Mouse (Mus musculus) liver, embryonic 11.5 days (tissue): Measurements from ENCODE around the gene Gpr61. TPM values are rescaled to one million over a fixed set of nuclear protein-coding genes. Genes with fewer than 3 reads are reported as not detected.
A peak's percentile ranks its signal among the peaks of the same experiment; 100 is the strongest.

Source experiments
- ATAC-seq: fragments of 200-750 bp; cut with Nextera tagmentation; replicated peaks from 2 replicates; pipeline ENCODE4 v1.8.0; 2017; ENCODE audit warnings: moderate number of reproducible peaks, mild to moderate bottlenecking, moderate TSS enrichment, moderate library complexity; ENCODE audit not compliant: low FRiP score
- DNase-seq: peaks from one replicate; pipeline ENCODE4 v3.0.0-alpha.2; 2017; ENCODE audit warnings: low spot score
- H3K27ac ChIP-seq: fragments of 300-500 bp; sonication (generic); 2 replicates; pipeline ENCODE4 v1.5.1; 2014; ENCODE audit warnings: mild to moderate bottlenecking, low read depth, low read length, control low read depth
- H3K27me3 ChIP-seq: fragments of 300-500 bp; sonication (generic); replicated peaks from 2 replicates; pipeline ENCODE4 v1.6.1; 2014; ENCODE audit warnings: low read length, mixed read lengths; ENCODE audit not compliant: control insufficient read depth, insufficient read depth
- H3K36me3 ChIP-seq: fragments of 300-500 bp; sonication (generic); 2 replicates; pipeline ENCODE4 v1.6.1; 2014; ENCODE audit warnings: mild to moderate bottlenecking, low read length, moderate library complexity, mixed read lengths; ENCODE audit not compliant: control insufficient read depth, insufficient read depth
- H3K4me1 ChIP-seq: fragments of 300-500 bp; sonication (generic); replicated peaks from 2 replicates; pipeline ENCODE4 v1.6.1; 2014; ENCODE audit warnings: low read length, mixed read lengths; ENCODE audit not compliant: control insufficient read depth, insufficient read depth
- H3K4me2 ChIP-seq: fragments of 300-500 bp; sonication (generic); 2 replicates; pipeline ENCODE4 v1.6.1; 2014; ENCODE audit warnings: mild to moderate bottlenecking, control low read depth, moderate library complexity
- H3K4me3 ChIP-seq: fragments of 300-500 bp; sonication (generic); 2 replicates; pipeline ENCODE4 v1.5.1; 2014; ENCODE audit warnings: low read depth, low read length, control low read depth
- H3K9ac ChIP-seq: fragments of 300-500 bp; sonication (generic); 2 replicates; pipeline ENCODE4 v1.6.1; 2014; ENCODE audit warnings: low read depth, low read length, control low read depth
- H3K9me3 ChIP-seq: fragments of 300-500 bp; sonication (generic); 2 replicates; pipeline ENCODE4 v1.6.1; 2016; ENCODE audit warnings: low read length, inconsistent platforms, mixed read lengths; ENCODE audit not compliant: control insufficient read depth
- WGBS: fragments of 180-500 bp; shearing (Covaris S2); extraction: QIAGEN DNeasy Blood & Tissue Kit; methylation state at CpG from one replicate; pipeline ENCODE4 v1.1.7; 2014; 5-methylcytosine and 5-hydroxymethylcytosine counted together
- polyA plus RNA-seq: library from polyadenylated mRNA; unstranded; fragments of >200 nt; fragmentation: Nextera tagmentation; extraction: Ambion mirVana; gene quantifications from 2 replicates; pipeline ENCODE4 v1.2.1, GENCODE M21; 2014

The Gpr61 gene
- 0.07 TPM in 1 of 2 replicates, not detected in the other for polyA plus RNA-seq

DNA sequence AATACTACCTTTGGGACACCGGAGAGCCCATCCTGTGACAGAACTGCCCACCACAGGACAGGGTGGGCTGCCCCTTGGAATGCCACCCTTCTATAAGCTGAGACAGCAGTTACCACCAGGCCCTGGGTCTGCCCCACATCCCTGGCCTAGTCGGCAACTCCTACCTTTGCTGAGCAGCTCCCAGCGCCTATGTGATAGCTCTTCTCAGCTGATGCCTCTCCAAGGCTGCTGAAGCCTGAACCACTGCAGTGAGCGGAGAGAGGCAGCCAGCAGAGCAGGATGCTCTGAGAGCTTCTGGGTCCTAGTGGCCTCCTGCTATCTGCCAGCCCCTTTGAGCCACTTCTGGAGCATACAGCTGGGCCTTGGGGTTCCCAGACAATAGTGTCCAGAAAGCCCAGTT is at the start of gene Gpr61:
Gene Gpr61 (minus strand): TSS at position 227 of the 400 bp plus-strand sequence.
- H3K27ac ChIP-seq, result no peak within 1 kb of the TSS
- 52% methylated on average over 4 of the region's 4 CpGs for WGBS
- H3K9me3 ChIP-seq, result no peaks in the 10 kb centered on the region
- H3K4me3 ChIP-seq, result no peak within 1 kb of the TSS
- no peaks in the 10 kb centered on the region for H3K36me3 ChIP-seq
- DNase-seq (no peak), ATAC-seq (no peak)
- H3K4me1 ChIP-seq, result no peaks in the 10 kb centered on the region
- H3K4me2 ChIP-seq, result no peak within 1 kb of the TSS
- H3K9ac ChIP-seq, result no peak within 1 kb of the TSS
- no peaks in the 10 kb centered on the region for H3K27me3 ChIP-seq

DNA sequence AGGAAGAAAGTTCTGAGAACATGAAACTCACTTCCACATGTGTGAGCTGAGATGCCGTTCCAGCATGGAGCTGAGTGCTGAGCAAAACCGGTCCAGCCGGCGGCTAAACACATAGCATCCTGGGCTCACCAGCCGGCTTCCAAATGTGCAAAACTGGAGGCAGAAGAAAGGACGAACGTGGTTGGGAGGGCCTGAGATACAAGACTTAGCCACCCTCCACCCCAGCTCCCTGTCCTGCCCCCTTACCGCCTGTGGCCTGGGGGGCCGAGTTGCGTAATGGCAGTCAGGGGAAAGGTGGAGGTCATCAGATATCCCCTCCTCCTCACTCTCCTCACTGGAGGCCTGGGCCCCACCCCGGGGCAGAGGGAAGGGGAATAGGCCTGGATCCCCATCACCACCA is 49.8 kb upstream of the Gpr61 start:
- Histone ChIP-seq H3K9me3 (no peaks in the 10 kb centered on the region), H3K27ac (no peak overlapping the region), H3K4me2 (no peak overlapping the region), H3K9ac (no peak overlapping the region), H3K4me1 (peaks cover 28% of the 10 kb centered on the region), H3K4me3 (no peak overlapping the region), H3K27me3 (no peaks in the 10 kb centered on the region), H3K36me3 (peaks cover 26% of the 10 kb centered on the region)
- DNase-seq, result no peak
- no peak for ATAC-seq
- WGBS, result 77% methylated on average over 11 of the region's 11 CpGs

DNA sequence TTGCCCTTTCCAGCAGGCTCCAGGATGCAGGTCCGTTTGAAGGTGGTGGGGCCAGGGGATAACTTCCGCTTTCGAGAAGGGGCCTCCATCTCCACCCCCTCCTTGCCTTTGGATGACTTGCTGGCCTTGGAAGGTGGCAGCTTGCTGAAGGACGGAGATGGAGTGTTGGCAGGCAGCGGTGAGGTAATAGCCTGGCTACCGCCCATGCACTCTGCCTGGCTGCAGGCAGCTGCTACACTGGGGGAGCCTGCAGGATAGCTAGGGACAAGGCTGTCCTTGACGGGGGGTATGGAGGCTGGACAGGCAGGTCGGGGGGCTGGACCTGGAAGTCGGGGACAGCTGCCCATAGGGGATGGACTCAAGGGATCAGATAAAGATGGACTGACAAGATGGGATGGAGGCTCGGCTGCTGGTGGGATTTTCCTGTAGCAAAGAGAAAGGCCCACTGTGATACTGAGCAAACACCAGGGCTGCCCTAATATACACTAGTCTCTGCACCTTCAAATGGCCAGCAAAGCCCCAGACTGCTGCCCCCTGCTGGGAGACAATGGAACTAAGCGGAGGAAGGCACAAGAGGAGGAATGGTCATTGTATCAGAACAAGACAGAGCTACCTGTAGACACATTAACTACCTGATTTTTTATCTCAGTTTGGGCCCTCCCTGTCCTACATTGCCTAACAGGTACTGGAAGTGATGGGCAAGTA is 49.1 kb upstream of the Gpr61 start:
- Histone ChIP-seq H3K4me3 (no peak overlapping the region), H3K4me1 (peaks cover 22% of the 10 kb centered on the region), H3K9ac (no peak overlapping the region), H3K27me3 (no peaks in the 10 kb centered on the region), H3K27ac (no peak overlapping the region), H3K4me2 (no peak overlapping the region), H3K36me3 (peaks cover 26% of the 10 kb centered on the region), H3K9me3 (no peaks in the 10 kb centered on the region)
- ATAC-seq, result no peak
- WGBS, result 78% methylated on average over 11 of the region's 11 CpGs
- peak; percentile 73 for DNase-seq

DNA sequence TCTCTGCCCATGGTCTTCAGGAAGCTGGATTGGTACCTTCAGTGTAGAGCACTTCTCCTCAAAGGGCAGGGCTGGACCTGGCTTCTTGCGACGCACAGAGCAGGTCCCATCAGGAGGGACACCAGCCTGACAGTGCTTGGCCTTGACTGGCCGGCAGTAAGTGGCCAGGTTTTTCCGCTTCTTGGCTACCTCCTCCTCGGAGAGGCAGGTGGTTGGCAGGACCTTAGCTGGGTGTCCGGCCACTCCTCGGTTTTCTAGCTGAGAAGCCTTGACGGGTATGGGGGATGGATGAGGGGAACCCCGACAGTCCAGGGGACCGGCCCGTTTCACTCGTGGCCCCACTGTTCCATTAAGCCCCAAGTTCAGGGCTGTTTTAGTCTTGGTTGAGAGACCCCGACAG is 48.5 kb upstream of the Gpr61 start:
- Histone ChIP-seq H3K4me3 (no peak overlapping the region), H3K4me2 (no peak overlapping the region), H3K9ac (no peak overlapping the region), H3K36me3 (peaks cover 26% of the 10 kb centered on the region), H3K4me1 (peaks cover 18% of the 10 kb centered on the region), H3K9me3 (no peaks in the 10 kb centered on the region), H3K27me3 (no peaks in the 10 kb centered on the region), H3K27ac (no peak overlapping the region)
- ATAC-seq (no peak), DNase-seq (no peak)
- 91% methylated on average over 13 of the region's 13 CpGs for WGBS

DNA sequence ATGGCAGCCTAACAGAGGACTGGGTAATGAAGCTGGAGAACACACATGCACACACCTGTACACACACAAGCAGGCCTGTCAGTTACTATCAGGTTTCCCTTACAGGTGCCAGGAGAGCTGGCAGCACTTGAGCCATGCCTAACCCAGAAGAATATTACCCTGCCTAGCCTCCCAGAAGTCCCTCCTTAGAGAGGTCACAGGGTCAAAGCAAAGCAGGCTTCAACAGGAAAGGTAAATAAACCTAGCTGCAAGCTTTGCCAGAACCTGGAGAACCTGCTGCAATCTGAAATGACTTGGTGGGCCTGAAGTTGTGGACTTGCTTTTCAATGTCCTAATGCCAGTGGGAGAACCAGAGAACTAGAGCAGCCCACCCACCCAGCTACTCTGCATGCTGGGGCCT is 47.8 kb upstream of the Gpr61 start:
- no peak overlapping the region for H3K9ac ChIP-seq
- H3K9me3 ChIP-seq, result no peaks in the 10 kb centered on the region
- no peaks in the 10 kb centered on the region for H3K27me3 ChIP-seq
- DNase-seq (no peak), ATAC-seq (no peak)
- no peak overlapping the region for H3K4me3 ChIP-seq
- H3K4me1 ChIP-seq, result peaks cover 18% of the 10 kb centered on the region
- H3K4me2 ChIP-seq, result no peak overlapping the region
- H3K36me3 ChIP-seq, result peaks cover 26% of the 10 kb centered on the region
- no peak overlapping the region for H3K27ac ChIP-seq

DNA sequence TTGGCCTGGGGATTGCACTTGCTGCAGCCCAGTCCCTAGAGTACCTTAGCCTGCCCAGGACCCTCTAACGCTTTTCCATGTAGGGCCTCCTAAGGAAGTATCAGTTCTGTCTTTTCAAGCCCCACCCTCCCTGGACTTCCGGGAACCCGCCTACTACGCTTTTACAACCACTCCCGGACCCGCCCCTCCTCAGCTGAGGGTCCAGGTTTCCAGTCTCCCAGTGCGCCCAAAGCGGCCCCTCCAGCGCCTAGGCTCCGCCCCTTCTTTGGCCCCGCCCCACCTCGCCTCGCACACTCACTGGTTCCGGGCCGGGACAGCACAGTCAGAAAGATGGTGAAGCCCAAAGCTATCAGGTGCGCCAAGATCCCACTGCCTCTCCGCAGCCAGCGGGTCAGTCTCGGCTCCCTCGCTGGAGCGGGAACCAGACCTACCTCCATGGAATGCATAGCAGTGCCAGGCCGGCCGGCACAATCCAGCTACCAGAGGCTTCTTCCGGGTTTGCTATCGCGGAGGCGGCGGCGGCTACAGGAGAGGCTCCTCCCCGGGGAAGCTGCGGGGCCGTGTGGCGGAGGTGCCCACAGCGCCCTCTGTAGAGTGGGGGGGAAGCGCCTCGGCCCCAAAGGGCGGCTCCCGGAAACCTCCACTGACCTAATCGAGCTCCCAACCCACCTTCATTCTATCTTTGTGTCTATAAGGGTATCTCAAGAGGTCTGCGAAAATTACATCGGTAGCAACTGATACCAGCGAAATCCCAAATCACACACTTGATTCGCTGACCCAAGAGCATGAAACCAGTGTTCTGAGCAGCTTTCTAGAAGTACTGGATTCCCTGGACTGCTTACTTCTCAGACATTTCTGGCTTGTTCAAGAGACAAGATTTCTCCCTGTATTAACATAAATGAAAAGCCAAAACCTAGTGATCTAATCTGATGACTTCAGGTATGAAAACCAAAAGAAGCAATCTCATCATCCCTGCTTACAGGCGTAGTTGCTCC is 45.9 kb upstream of the Gpr61 start, which contains the start of gene Cyb561d1:
Gene Cyb561d1 (minus strand): TSS at position 884 of the 995 bp plus-strand sequence.
- 3% methylated on average over 44 of the region's 44 CpGs for WGBS
- ATAC-seq, result peak; percentile 97

DNA sequence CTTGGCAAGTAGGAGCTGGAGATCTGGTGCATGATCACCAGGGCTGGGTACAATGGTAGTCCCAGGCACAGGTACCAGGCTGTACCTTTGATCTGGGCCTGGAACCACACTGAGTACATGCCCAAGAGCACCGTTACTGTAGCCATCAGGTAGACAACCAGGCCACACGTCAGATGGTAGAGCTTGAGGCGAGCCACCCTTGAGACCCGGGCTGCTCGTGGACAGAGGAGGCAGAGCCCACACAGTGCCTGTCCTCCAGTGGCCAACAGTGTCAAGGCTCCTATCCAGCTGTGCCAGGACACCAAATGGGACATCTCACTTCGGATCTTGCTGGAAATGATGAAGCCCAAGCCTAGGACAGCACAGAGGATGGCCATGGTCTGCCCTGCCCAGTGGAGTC is 44.5 kb upstream of the Gpr61 start:
- Histone ChIP-seq H3K36me3 (peaks cover 8% of the 10 kb centered on the region), H3K9me3 (no peaks in the 10 kb centered on the region), H3K27ac (no peak overlapping the region), H3K4me2 (peak overlapping the region; percentile 77), H3K9ac (0 out of 2 replicates have a peak overlapping the region, but pooled peaks have one; percentile 17), H3K27me3 (no peaks in the 10 kb centered on the region), H3K4me1 (peaks cover 38% of the 10 kb centered on the region), H3K4me3 (peak overlapping the region; percentile 76)
- DNase-seq (no peak), ATAC-seq (no peak)
- 91% methylated on average over 6 of the region's 6 CpGs for WGBS

More for the DNA sequence above, 45.9 kb upstream of the Gpr61 start, which contains the start of gene Cyb561d1:
- Histone ChIP-seq H3K4me3 (peak within 1 kb of the TSS; percentile 76), H3K27me3 (no peaks in the 10 kb centered on the region), H3K4me1 (peaks cover 35% of the 10 kb centered on the region), H3K9ac (peak within 1 kb of the TSS; percentile 76), H3K27ac (peak within 1 kb of the TSS; percentile 85), H3K36me3 (peaks cover 17% of the 10 kb centered on the region), H3K9me3 (no peaks in the 10 kb centered on the region), H3K4me2 (peak within 1 kb of the TSS; percentile 77)
- DNase-seq, result peak; percentile 99

DNA sequence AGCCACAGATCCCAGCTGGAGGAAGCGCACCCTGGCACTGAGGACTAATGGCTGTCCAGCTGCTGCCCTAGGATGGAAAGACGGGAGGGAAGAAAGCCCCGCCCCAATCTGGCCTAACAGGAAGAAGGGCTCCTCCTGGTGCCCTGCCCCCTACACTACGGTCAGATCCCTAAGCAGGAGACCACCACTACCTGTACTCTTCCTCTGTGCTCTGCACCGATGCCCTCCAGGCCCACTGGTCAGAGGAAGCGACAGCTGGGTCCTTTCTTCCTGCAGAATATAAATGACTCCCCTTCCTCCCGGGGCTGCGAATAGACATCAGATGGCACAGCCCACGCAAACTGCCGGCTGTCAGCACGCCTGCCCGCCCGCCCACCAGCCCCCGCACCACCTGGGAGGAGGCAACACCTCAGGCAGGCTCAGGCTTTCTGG is 42.4 kb upstream of the Gpr61 start:
- no peak overlapping the region for H3K4me3 ChIP-seq
- H3K9me3 ChIP-seq, result no peaks in the 10 kb centered on the region
- no peak for ATAC-seq
- no peak for DNase-seq
- WGBS, result 28% methylated on average over 14 of the region's 14 CpGs
- H3K4me1 ChIP-seq, result peaks cover 38% of the 10 kb centered on the region
- H3K4me2 ChIP-seq, result peak overlapping the region; percentile 34; the same call in 1 of the 2 replicates
- no peak overlapping the region for H3K27ac ChIP-seq
- 0 out of 2 replicates have a peak, but pooled peaks cover 3% of the 10 kb centered on the region for H3K36me3 ChIP-seq
- H3K9ac ChIP-seq, result no peak overlapping the region
- H3K27me3 ChIP-seq, result no peaks in the 10 kb centered on the region
